Mouse (Mus musculus) stomach, embryonic 15.5 days (tissue): ENCODE measurements around the gene Arf1. TPM values are rescaled to one million over a fixed set of nuclear protein-coding genes. Genes with fewer than 3 reads are reported as not detected.

Source experiments
- ATAC-seq: fragments of 200-750 bp; cut with Nextera tagmentation; 2 replicates; pipeline ENCODE4 v1.8.0; 2017; ENCODE audit warnings: low read depth, moderate number of reproducible peaks, moderate TSS enrichment; ENCODE audit not compliant: insufficient read depth, low FRiP score
- H3K27ac ChIP-seq: fragments of 300-500 bp; sonication (generic); 2 replicates; pipeline ENCODE4 v1.5.1; 2015; ENCODE audit warnings: mild to moderate bottlenecking, inconsistent platforms
- H3K27me3 ChIP-seq: fragments of 300-500 bp; sonication (generic); replicated peaks from 2 replicates; pipeline ENCODE4 v1.6.1; 2015; ENCODE audit warnings: inconsistent platforms
- H3K36me3 ChIP-seq: fragments of 300-500 bp; sonication (generic); 2 replicates; pipeline ENCODE4 v1.6.1; 2015; ENCODE audit warnings: inconsistent platforms
- H3K4me1 ChIP-seq: fragments of 300-500 bp; sonication (generic); 2 replicates; pipeline ENCODE4 v1.6.1; 2015; ENCODE audit warnings: inconsistent platforms
- H3K4me2 ChIP-seq: fragments of 300-500 bp; sonication (generic); 2 replicates; pipeline ENCODE4 v1.6.1; 2015; ENCODE audit warnings: mild to moderate bottlenecking, inconsistent platforms
- H3K4me3 ChIP-seq: fragments of 300-500 bp; sonication (generic); replicated peaks from 2 replicates; pipeline ENCODE4 v1.5.1; 2015; ENCODE audit warnings: inconsistent platforms
- H3K9ac ChIP-seq: fragments of 300-500 bp; sonication (generic); 2 replicates; pipeline ENCODE4 v1.6.1; 2015; ENCODE audit warnings: inconsistent platforms
- H3K9me3 ChIP-seq: fragments of 300-500 bp; sonication (generic); 2 replicates; pipeline ENCODE4 v1.6.1; 2016; ENCODE audit warnings: inconsistent platforms
- WGBS: fragments of 180-500 bp; shearing (Covaris S2); methylation state at CpG from one replicate; pipeline ENCODE4 v1.1.7; 2015; 5-methylcytosine and 5-hydroxymethylcytosine counted together
- polyA plus RNA-seq: library from polyadenylated mRNA; unstranded; fragments of >200 nt; fragmentation: Nextera tagmentation; extraction: Ambion mirVana; gene quantifications from 2 replicates; pipeline ENCODE4 v1.2.1, GENCODE M21; 2015

The Arf1 gene
- polyA plus RNA-seq, 1 experiment from 2014 or later = 666 TPM

DNA sequence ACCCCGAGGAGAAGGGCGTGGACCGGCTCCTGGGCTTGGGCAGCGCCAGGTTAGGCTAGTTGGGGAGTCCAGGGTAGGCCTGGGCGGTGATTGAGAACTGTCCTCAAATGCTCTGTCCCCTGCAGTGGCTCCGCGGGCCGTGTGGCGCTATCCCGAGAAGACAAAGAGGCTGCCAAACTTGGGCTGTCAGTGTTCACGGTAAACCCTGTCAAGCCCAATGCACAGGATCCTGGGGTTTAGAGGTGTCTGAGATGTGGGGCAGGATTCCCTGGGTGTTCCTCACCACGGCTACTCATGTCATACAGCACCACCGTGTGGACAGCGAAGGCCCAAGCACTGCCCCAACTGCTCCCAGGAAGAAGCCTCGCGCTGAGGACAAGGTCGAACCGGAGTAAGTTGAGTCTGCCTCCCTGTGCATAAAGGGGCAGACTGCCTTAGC, 19.0 kb downstream of the Arf1 start:
- peak overlapping the region; percentile 29 for H3K9ac ChIP-seq
- H3K4me3 ChIP-seq = peak overlapping the region; percentile 96
- peak; percentile 68 for ATAC-seq
- peaks cover 29% of the 10 kb centered on the region for H3K36me3 ChIP-seq
- H3K27ac ChIP-seq = peak overlapping the region; percentile 96
- H3K9me3 ChIP-seq = no peaks in the 10 kb centered on the region
- 8% methylated on average over 18 of the region's 18 CpGs for WGBS
- H3K27me3 ChIP-seq = no peaks in the 10 kb centered on the region
- H3K4me2 ChIP-seq = peak overlapping the region; percentile 87
- H3K4me1 ChIP-seq = peaks cover 22% of the 10 kb centered on the region

DNA sequence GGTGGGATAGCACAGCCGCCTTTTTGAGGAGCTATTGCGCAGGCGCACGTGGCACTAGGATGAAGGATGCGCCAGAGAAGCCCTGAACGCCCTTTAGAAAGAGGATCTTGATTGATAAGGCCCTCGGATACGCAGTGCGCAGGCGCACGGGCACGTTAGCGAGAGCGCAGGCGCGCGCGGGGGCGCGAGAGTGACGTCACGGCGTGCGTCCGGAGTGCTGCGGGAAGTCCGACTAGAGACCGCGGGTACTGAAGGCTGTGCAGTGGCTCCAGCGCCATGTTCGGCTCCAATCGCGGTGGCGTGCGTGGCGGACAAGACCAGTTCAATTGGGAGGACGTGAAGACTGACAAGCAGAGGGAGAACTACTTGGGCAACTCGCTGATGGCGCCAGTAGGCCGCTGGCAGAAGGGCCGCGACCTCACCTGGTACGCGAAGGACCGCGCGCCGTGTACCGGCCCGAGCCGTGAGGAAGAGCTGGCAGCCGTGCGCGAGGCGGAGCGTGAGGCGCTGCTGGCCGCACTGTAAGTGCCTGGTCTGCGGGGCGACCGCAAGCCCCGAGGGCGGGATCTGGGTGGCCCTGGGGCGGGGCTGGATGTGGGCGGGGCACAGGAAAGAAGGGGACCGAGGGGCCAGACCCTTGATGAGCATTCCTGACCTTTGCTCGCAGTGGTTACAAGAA, 19.8 kb downstream of the Arf1 start, which contains the start of gene 2310033P09Rik:
TSS of gene 2310033P09Rik (plus strand) at position 169 of the 679 bp plus-strand sequence.
- no peaks in the 10 kb centered on the region for H3K9me3 ChIP-seq
- WGBS = under 1% methylated on average over 66 of the region's 67 CpGs
- peak; percentile 77 for ATAC-seq
- peak within 1 kb of the TSS; percentile 96 for H3K4me3 ChIP-seq
- H3K27me3 ChIP-seq = no peaks in the 10 kb centered on the region
- peak within 1 kb of the TSS; percentile 87 for H3K4me2 ChIP-seq
- peak within 1 kb of the TSS; percentile 92 for H3K9ac ChIP-seq
- H3K36me3 ChIP-seq = peaks cover 29% of the 10 kb centered on the region
- H3K27ac ChIP-seq = peak within 1 kb of the TSS; percentile 96
- H3K4me1 ChIP-seq = peaks cover 22% of the 10 kb centered on the region

DNA sequence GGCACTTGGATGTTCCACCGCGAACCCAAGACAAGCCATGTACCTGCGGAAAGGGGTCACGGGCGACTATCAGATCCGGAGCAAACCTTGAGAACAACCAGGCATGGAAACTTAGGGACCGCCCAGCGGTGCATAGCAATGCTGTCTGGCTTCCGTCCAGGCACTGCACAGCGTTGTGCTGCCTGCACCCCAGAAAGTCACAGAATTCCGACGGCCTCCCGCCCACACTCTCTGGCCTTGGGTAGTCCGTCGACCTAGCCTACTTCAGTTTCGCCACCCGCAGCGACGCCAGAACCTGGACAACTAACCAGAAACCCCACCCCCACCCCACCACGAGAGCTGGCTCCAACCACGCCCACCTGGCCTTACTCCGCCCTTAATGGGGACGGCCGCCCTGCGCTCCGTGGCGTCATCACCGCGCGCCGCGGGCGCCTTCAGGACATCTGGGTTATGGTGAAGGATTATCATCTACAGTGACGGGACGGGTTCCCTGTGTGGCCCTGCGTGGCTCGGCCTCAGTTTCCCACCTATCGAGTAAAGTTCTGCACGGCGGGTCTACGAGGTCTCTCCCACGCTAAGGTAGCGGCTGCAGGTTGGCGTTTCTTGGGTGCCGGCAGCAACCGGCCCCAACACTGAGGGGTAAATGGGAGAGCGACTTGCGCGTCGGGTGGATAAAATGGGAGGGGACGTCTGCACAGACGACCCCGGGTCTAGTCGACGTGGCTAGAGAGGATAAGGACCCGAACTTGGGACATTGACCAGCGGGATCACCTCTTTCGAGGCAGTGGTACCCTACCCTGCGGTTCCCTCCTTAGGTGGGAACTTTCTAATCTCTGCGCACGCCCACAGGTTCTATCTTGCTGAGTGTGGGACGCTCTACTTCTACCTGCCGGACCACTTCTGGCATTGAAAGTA, 25.7 kb downstream of the Arf1 start, which contains the start of gene Mrpl55:
TSS of gene Mrpl55 (plus strand) at position 406 of the 915 bp plus-strand sequence.
- Histone ChIP-seq H3K4me2 (peak within 1 kb of the TSS; percentile 86), H3K9ac (peak within 1 kb of the TSS; percentile 80), H3K27me3 (no peaks in the 10 kb centered on the region), H3K4me3 (peak within 1 kb of the TSS; percentile 96), H3K27ac (peak within 1 kb of the TSS; percentile 78), H3K36me3 (0 out of 2 replicates have a peak, but pooled peaks cover 7% of the 10 kb centered on the region), H3K9me3 (no peaks in the 10 kb centered on the region), H3K4me1 (peaks cover 18% of the 10 kb centered on the region)
- under 1% methylated on average over 63 of the region's 63 CpGs for WGBS
- peak; percentile 87 for ATAC-seq

DNA sequence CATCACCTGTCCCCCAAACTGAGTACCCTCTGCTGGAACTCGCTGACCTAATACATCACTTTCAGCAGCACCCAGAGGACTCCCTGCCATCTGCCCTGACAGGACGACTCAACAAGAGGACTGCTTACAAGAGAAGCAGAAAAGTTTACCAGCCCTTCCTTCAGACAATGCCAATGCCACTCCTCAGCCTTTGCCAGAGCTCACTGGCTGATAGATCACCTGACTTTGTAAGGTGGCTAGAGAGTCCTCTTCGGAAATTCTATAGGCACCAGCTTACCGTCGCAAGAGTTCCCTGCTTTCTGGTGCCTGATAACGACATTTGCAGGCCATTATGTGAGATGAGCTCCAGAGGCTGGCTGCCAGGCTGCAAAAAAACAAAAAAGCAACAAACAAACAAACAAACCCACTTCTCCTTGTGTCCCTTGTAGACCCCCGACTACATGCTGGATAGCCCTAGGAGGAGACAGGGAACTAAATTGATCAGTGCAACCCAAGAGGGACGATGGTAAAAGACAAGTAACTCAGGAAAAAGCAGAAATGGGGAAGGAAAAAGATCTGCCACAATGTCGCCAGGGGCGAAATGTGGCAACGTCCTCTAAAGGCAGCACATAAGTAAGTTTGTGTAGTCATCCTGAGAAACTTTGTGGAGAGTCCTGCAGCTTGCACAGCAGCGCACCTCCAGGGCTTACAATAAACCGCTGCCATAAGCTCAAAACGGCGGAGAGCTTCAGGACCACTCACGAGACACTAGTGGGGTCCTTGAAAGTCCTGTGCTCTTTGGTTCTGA, 26.7 kb downstream of the Arf1 start:
- Histone ChIP-seq H3K27me3 (no peaks in the 10 kb centered on the region), H3K4me2 (peak overlapping the region; percentile 86), H3K36me3 (0 out of 2 replicates have a peak, but pooled peaks cover 4% of the 10 kb centered on the region), H3K4me1 (peaks cover 18% of the 10 kb centered on the region), H3K9ac (peak overlapping the region; percentile 47), H3K27ac (peak overlapping the region; percentile 78), H3K4me3 (peak overlapping the region; percentile 96), H3K9me3 (no peaks in the 10 kb centered on the region)
- 23% methylated on average over 16 of the region's 16 CpGs for WGBS
- peak; percentile 3; the same call in 1 of the 2 replicates for ATAC-seq

GRCm38 (mm10) chr11:59196230-59196629, 31.8 kb downstream of the Arf1 start:
- Histone ChIP-seq H3K4me3 (no peak overlapping the region), H3K4me1 (peaks cover 8% of the 10 kb centered on the region), H3K27ac (no peak overlapping the region), H3K27me3 (no peaks in the 10 kb centered on the region), H3K9ac (no peak overlapping the region), H3K4me2 (no peak overlapping the region), H3K9me3 (no peaks in the 10 kb centered on the region), H3K36me3 (no peaks in the 10 kb centered on the region)
- ATAC-seq = no peak

- H3K4me2 ChIP-seq = peak within 1 kb of the TSS; percentile 71
- ATAC-seq = no peak
- WGBS = 5% methylated on average over 16 of the region's 16 CpGs
- peak within 1 kb of the TSS; percentile 69 for H3K9ac ChIP-seq
- H3K27me3 ChIP-seq = no peaks in the 10 kb centered on the region
- H3K36me3 ChIP-seq = no peaks in the 10 kb centered on the region
- H3K4me1 ChIP-seq = peaks cover 7% of the 10 kb centered on the region; the same call in 1 of the 2 replicates
- H3K9me3 ChIP-seq = no peaks in the 10 kb centered on the region
- peak within 1 kb of the TSS; percentile 93 for H3K27ac ChIP-seq
- H3K4me3 ChIP-seq = peak within 1 kb of the TSS; percentile 72
Measured at GRCm38 (mm10) chr11:59192059-59192386, 36.0 kb downstream of the Arf1 start, which contains the start of gene Guk1. Gene Guk1, minus strand, starts transcription at chr11:59192212.

GRCm38 (mm10) chr11:59191231-59192058, 36.6 kb downstream of the Arf1 start:
- Histone ChIP-seq H3K27ac (peak overlapping the region; percentile 93), H3K36me3 (no peaks in the 10 kb centered on the region), H3K27me3 (no peaks in the 10 kb centered on the region), H3K9me3 (no peaks in the 10 kb centered on the region), H3K4me3 (peak overlapping the region; percentile 72), H3K4me2 (peak overlapping the region; percentile 71), H3K4me1 (peaks cover 7% of the 10 kb centered on the region; the same call in 1 of the 2 replicates), H3K9ac (peak overlapping the region; percentile 69)
- whole genome bisulfite sequencing = under 1% methylated on average over 59 of the region's 59 CpGs
- peak; percentile 96 for ATAC-seq

GRCm38 (mm10) chr11:59187706-59188105, 40.4 kb downstream of the Arf1 start:
- Histone ChIP-seq H3K9me3 (no peaks in the 10 kb centered on the region), H3K27ac (no peak overlapping the region), H3K9ac (no peak overlapping the region), H3K27me3 (no peaks in the 10 kb centered on the region), H3K4me1 (peaks cover 13% of the 10 kb centered on the region), H3K4me3 (no peak overlapping the region), H3K4me2 (no peak overlapping the region), H3K36me3 (peaks cover 17% of the 10 kb centered on the region; the same call in 1 of the 2 replicates)
- WGBS = 54% methylated on average over 6 of the region's 6 CpGs
- no peak for ATAC-seq

- H3K27me3 ChIP-seq = no peaks in the 10 kb centered on the region
- no peak overlapping the region for H3K4me2 ChIP-seq
- peaks cover 17% of the 10 kb centered on the region; the same call in 1 of the 2 replicates for H3K36me3 ChIP-seq
- no peak for ATAC-seq
- 86% methylated on average over 5 of the region's 5 CpGs for WGBS
- H3K9me3 ChIP-seq = no peaks in the 10 kb centered on the region
- H3K27ac ChIP-seq = no peak overlapping the region
- peaks cover 13% of the 10 kb centered on the region for H3K4me1 ChIP-seq
- H3K9ac ChIP-seq = no peak overlapping the region
- H3K4me3 ChIP-seq = no peak overlapping the region
Measured at GRCm38 (mm10) chr11:59185490-59185889, 42.6 kb downstream of the Arf1 start.

DNA sequence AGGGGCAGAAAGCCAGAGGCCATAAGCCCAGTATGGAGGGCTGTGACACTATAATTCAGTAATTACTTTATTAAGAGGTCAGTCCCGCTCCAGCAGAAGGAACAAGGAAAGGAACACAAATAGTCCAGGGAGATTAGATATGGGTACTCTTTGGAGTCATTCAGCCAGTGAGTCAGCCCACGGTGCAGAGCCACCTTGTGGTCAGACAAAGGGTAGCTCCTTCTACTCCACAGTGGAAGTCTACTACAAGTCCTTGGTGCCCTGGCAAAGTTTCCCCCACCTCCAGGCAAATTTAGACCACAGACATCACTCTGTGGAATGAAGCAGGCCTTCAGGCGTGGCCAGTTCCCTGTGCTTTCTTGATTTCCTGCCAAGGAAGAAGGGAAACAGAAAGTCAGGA, 44.2 kb downstream of the Arf1 start:
- H3K9ac ChIP-seq = no peak overlapping the region
- ATAC-seq = peak; percentile 66

More for the DNA sequence above, 44.2 kb downstream of the Arf1 start:
- no peak overlapping the region for H3K4me3 ChIP-seq
- no peaks in the 10 kb centered on the region for H3K9me3 ChIP-seq
- peak overlapping the region; percentile 78 for H3K27ac ChIP-seq
- H3K4me1 ChIP-seq = peaks cover 6% of the 10 kb centered on the region
- H3K36me3 ChIP-seq = peaks cover 17% of the 10 kb centered on the region; the same call in 1 of the 2 replicates
- 31% methylated on average over 3 of the region's 3 CpGs for WGBS
- peaks cover 8% of the 10 kb centered on the region for H3K27me3 ChIP-seq
- H3K4me2 ChIP-seq = no peak overlapping the region
